Mouse (Mus musculus) midbrain, postnatal 0 days (tissue): ENCODE results near the gene Suox. TPM values are rescaled to one million over a fixed set of nuclear protein-coding genes. Genes with fewer than 3 reads are reported as not detected.

ENCODE experiments used
- ATAC-seq: fragments of 200-750 bp; cut with Nextera tagmentation; 2 replicates; pipeline ENCODE4 v1.8.0; 2017; ENCODE audit warnings: moderate number of reproducible peaks, mild to moderate bottlenecking, moderate TSS enrichment, moderate library complexity; ENCODE audit not compliant: low FRiP score
- DNase-seq: peaks from one replicate; pipeline ENCODE4 v3.0.0-alpha.2; 2015; ENCODE audit warnings: low spot score
- H3K27ac ChIP-seq: fragments of 300-500 bp; sonication (generic); 2 replicates; pipeline ENCODE4 v1.5.1; 2014; ENCODE audit warnings: low read depth, mild to moderate bottlenecking, low read length, mixed read lengths
- H3K27me3 ChIP-seq: fragments of 300-500 bp; sonication (generic); 2 replicates; pipeline ENCODE4 v1.6.1; 2014; ENCODE audit warnings: low read length, control low read depth, mixed read lengths; ENCODE audit not compliant: insufficient read depth
- H3K36me3 ChIP-seq: fragments of 300-500 bp; sonication (generic); 2 replicates; pipeline ENCODE4 v1.6.1; 2014; ENCODE audit warnings: low read length, control low read depth, mixed read lengths; ENCODE audit not compliant: insufficient read depth
- H3K4me1 ChIP-seq: fragments of 300-500 bp; sonication (generic); 2 replicates; pipeline ENCODE4 v1.6.1; 2014; ENCODE audit warnings: mild to moderate bottlenecking, control low read depth, antibody characterized with exemption, low read length, mixed read lengths; ENCODE audit not compliant: insufficient read depth
- H3K4me2 ChIP-seq: fragments of 300-500 bp; sonication (generic); 2 replicates; pipeline ENCODE4 v1.6.1; 2014; ENCODE audit warnings: low read depth, mild to moderate bottlenecking, low read length, mixed read lengths; ENCODE audit not compliant: poor library complexity, severe bottlenecking
- H3K4me3 ChIP-seq: fragments of 300-500 bp; sonication (generic); 2 replicates; pipeline ENCODE4 v1.5.1; 2014; ENCODE audit warnings: low read depth, mild to moderate bottlenecking, low read length, moderate library complexity
- H3K9ac ChIP-seq: fragments of 300-500 bp; sonication (generic); replicated peaks from 2 replicates; pipeline ENCODE4 v1.6.1; 2014; ENCODE audit warnings: mild to moderate bottlenecking, low read length, moderate library complexity, mixed read lengths; ENCODE audit not compliant: poor library complexity, severe bottlenecking
- H3K9me3 ChIP-seq: fragments of 300-500 bp; sonication (generic); 2 replicates; pipeline ENCODE4 v1.6.1; 2016; ENCODE audit warnings: low read length, control low read depth
- CTCF ChIP-seq: IDR thresholded peaks from 2 replicates; pipeline ENCODE4 v1.5.1; 2016; ENCODE audit warnings: antibody characterized with exemption, mild to moderate bottlenecking
- WGBS: fragments of 180-500 bp; shearing (Covaris S2); extraction: QIAGEN DNeasy Blood & Tissue Kit; methylation state at CpG from one replicate; pipeline ENCODE4 v1.1.7; 2014; 5-methylcytosine and 5-hydroxymethylcytosine counted together
- polyA plus RNA-seq: library from polyadenylated mRNA; unstranded; fragments of >200 nt; fragmentation: Nextera tagmentation; extraction: Ambion mirVana; gene quantifications from 2 replicates; pipeline ENCODE4 v1.2.1, GENCODE M21; 2015
- total RNA-seq: library from RNA; depleted of rRNA; stranded (reverse); fragments of >200 nt; gene quantifications from 2 replicates; pipeline ENCODE4 v1.2.3, GENCODE M21; 2014

Gene Suox
- total and polyA plus RNA-seq, 2 experiments from 2014 or later = 8.9 to 15.7 TPM

DNA sequence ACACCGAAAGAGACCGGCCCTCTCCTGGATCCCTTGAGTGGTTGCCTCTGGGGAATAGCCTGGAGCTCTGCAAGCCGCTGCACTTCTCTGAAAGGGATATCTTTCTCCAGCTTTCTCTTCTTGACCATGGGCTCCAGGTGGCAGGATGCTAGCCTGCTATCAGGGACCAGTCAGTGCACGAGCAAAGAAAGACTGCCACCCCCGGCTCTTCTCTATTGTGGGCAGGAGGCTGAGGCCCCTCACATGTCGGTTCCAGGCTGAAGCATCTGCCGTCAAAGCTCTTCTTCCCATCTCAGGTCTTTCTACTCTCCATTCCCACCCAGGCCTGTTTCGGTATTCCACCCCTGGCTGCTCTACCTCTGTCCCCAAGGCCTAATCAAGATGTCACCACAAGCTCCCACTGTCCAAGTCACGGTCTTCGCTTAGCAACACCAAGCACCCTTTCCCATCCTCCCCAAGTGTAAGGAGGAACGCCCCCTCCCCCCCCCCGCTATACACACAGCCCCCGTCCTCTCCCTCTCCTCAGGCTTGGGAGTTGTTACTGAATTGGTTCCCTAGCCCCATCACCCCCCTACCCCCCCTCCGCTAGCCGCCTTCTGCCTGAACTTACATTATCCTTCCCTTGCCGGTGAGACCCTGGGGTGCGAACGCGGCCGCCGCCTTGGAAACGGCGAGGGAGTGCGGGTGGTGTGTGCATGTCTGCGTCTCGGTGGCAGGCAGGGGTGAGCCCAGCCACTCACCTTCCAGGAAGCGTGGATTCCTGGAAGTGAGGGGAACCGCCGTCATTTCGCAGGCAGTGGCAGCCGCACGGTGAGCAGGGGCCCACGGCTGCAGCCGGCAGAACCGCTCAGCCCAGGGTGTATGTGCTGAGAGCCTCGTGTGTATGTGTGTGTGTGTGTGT is 28.5 kb downstream of the Suox start, which contains the start of gene Ikzf4:
Ikzf4 (minus strand) TSS at position 881 of the 901 bp plus-strand sequence.
- peaks cover 14% of the 10 kb centered on the region for H3K36me3 ChIP-seq
- peaks cover 10% of the 10 kb centered on the region; the same call in 1 of the 2 replicates for H3K4me1 ChIP-seq
- no peaks in the 10 kb centered on the region for H3K27me3 ChIP-seq
- DNase-seq = peak; percentile 65
- no peak; the same call in 1 of the 2 replicates for TF ChIP-seq CTCF
- peak within 1 kb of the TSS; percentile 77 for H3K4me2 ChIP-seq
- ATAC-seq = peak; percentile 81
- peak within 1 kb of the TSS; percentile 91 for H3K27ac ChIP-seq
- H3K9ac ChIP-seq = peak within 1 kb of the TSS; percentile 81
- WGBS = 2% methylated on average over 26 of the region's 36 CpGs
- peak within 1 kb of the TSS; percentile 49 for H3K4me3 ChIP-seq
- no peaks in the 10 kb centered on the region for H3K9me3 ChIP-seq

DNA sequence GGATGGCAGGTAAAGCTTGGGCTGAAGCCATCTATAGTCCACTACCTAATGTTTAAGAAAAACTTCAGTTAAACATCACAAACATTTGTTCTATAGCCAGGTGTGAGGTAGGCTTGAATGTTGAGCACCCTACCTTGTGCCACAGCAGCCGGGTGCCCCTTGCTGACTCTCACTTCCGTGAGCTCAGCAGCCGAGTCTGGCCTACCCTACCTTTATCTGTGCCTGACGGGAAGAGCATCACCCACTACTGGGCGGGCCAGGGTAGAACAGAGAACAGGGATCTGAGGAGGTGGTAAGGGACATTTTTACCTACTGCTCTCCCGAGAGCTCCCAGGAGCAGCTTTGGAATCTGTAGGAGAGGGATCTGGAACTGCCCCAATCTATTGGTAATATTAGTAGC is 31.1 kb downstream of the Suox start:
- no peak for TF ChIP-seq CTCF
- Histone ChIP-seq H3K4me2 (no peak overlapping the region), H3K4me3 (no peak overlapping the region), H3K4me1 (peaks cover 10% of the 10 kb centered on the region; the same call in 1 of the 2 replicates), H3K36me3 (peaks cover 30% of the 10 kb centered on the region), H3K9ac (peak overlapping the region; percentile 24; the same call in 1 of the 2 replicates), H3K27me3 (no peaks in the 10 kb centered on the region), H3K9me3 (no peaks in the 10 kb centered on the region), H3K27ac (no peak overlapping the region)
- ATAC-seq = no peak
- 86% methylated on average over 6 of the region's 6 CpGs for WGBS
- DNase-seq = no peak

DNA sequence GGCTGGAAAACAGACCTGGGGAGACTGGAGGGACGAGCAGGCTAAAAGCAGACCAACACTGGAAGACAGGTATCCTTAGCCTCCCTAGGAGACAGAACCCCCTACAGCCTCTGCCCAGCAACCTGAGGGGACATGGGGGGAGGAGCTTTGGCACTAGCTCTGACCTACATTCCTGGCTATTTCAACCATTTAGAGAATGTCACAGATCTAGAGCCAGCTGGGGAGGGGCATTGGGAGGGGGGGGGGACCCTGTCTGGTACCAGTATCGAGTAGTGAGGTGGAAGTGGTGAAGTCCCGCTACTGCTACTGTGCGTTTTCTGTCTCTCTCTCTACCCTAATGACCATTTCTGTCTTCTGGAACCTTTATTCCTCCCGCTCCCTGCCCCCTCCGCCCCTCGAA is 32.0 kb downstream of the Suox start:
- H3K9me3 ChIP-seq = no peaks in the 10 kb centered on the region
- ATAC-seq (no peak), DNase-seq (no peak)
- no peak overlapping the region for H3K4me3 ChIP-seq
- no peaks in the 10 kb centered on the region for H3K27me3 ChIP-seq
- 78% methylated on average over 7 of the region's 7 CpGs for WGBS
- peaks cover 37% of the 10 kb centered on the region for H3K36me3 ChIP-seq
- H3K27ac ChIP-seq = no peak overlapping the region
- H3K4me2 ChIP-seq = no peak overlapping the region
- TF ChIP-seq CTCF = no peak
- H3K4me1 ChIP-seq = peaks cover 10% of the 10 kb centered on the region; the same call in 1 of the 2 replicates
- H3K9ac ChIP-seq = no peak overlapping the region

DNA sequence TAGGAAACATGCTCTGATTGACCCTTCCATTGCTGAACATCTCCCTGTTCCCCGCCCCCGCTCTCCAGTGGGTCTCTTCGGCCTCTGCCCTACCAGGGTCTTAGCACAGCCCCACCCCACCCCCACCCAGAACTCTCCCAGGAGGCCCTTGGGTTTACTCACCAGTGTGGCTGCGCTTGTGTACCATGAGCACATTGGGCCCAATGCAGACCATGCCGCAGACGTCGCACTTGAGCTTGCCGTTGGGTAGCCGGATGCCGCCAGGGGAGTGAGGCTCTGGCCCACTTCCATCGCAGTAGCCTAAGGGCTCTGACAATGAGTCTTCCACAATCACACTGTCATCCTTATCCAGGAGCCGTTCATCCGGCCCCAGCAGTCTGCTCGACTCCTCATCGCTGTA is 33.0 kb downstream of the Suox start:
- Histone ChIP-seq H3K4me2 (no peak overlapping the region), H3K27ac (no peak overlapping the region), H3K36me3 (peaks cover 44% of the 10 kb centered on the region), H3K9ac (no peak overlapping the region), H3K4me1 (peaks cover 6% of the 10 kb centered on the region; the same call in 1 of the 2 replicates), H3K9me3 (no peaks in the 10 kb centered on the region), H3K27me3 (no peaks in the 10 kb centered on the region), H3K4me3 (no peak overlapping the region)
- WGBS = 91% methylated on average over 15 of the region's 15 CpGs
- TF ChIP-seq CTCF = no peak
- no peak for ATAC-seq
- DNase-seq = no peak

DNA sequence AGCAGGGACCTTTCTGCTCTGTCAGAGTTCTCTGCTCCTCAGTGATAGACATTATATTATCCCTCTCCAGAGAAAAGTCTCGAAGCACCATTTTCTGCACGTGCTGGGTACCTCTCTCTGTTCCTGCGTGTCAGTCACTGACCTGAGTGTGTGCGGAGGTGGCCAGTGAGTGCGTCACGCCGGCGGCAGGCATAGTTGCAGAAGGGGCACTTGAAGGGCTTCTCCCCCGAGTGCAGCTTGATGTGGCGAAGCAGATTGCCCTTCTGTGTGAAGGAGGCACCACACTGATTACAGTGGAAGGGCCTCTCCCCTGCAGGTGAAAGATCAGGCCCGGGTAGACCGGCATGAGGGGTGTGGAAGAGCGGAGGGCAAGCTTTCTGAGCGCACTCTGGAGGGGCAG is 33.9 kb downstream of the Suox start:
- no peaks in the 10 kb centered on the region for H3K27me3 ChIP-seq
- H3K9me3 ChIP-seq = no peaks in the 10 kb centered on the region
- no peak overlapping the region for H3K4me2 ChIP-seq
- DNase-seq (no peak), ATAC-seq (no peak)
- TF ChIP-seq CTCF = no peak
- H3K9ac ChIP-seq = no peak overlapping the region
- WGBS = 91% methylated on average over 14 of the region's 14 CpGs
- no peak overlapping the region for H3K4me3 ChIP-seq
- no peak overlapping the region for H3K27ac ChIP-seq
- H3K36me3 ChIP-seq = peaks cover 52% of the 10 kb centered on the region
- peaks cover 6% of the 10 kb centered on the region; the same call in 1 of the 2 replicates for H3K4me1 ChIP-seq

DNA sequence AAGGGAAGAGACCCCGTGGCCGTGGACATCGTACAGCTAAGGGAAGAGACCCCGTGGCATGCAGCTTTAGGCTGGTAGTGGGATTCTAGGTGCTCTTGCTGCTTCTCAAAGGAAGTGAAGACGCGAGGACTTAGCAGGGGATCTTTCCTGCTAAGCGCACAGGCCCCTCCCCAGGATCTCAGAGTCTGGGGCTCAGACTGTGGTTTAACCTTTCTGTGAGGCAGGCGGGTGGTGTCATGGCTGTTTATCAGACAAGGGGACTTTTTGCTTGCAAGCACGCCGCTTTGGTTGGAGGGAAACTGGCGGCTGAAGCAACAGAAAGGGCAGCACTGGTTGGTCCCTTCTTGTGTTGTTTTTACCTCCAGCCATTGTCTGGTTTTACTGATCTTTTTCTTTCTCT is 36.9 kb downstream of the Suox start:
- Histone ChIP-seq H3K27ac (no peak overlapping the region), H3K4me3 (no peak overlapping the region), H3K4me1 (no peaks in the 10 kb centered on the region), H3K27me3 (no peaks in the 10 kb centered on the region), H3K9ac (no peak overlapping the region), H3K36me3 (peaks cover 71% of the 10 kb centered on the region), H3K4me2 (no peak overlapping the region), H3K9me3 (no peaks in the 10 kb centered on the region)
- TF ChIP-seq CTCF = no peak
- WGBS = 9% methylated on average over 11 of the region's 11 CpGs
- ATAC-seq (no peak), DNase-seq (no peak)
